Mouse (Mus musculus): Measurements from ENCODE around the gene Treml1.

The Treml1 gene

DNA sequence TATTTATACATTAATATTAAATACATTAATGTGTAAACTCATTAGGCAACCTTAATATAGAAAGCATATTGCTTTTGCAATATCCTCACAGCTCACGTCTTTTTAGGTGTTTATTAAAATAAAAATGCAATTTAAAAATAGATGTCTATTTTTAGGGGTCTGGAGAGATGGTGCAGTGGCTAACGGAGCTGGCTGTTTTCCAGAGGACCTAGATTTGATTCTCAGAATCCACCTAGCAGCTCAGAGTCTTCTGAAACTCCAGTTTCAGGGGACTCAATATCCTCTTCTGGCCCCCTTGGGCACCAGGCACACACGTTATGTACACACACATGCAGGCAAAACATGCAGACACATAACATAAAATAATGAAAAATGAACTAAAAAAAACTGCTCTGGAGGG, 2.6 kb downstream of the Treml1 start:
- no peak for DNase-seq

DNA sequence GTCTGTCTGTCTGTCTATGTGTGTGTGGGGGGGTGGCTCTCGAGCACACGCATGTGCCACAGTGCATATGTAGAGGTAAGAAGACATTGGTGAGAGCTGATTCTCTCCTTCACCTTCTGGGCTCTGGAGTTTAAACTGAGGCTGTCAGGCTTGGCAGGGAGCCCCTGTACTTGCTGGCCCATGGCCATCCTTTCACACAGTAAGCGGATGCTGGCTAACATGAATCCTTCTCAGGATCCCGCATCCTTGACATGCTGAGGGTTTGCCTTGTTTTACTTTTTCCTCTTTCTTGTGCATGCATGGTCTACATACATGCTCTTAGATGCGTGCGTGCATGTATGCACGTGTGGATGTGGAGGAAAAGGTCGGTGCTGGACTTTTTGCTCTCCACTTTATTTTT, 3.2 kb downstream of the Treml1 start:
- DNase-seq: peak; percentile 56

DNA sequence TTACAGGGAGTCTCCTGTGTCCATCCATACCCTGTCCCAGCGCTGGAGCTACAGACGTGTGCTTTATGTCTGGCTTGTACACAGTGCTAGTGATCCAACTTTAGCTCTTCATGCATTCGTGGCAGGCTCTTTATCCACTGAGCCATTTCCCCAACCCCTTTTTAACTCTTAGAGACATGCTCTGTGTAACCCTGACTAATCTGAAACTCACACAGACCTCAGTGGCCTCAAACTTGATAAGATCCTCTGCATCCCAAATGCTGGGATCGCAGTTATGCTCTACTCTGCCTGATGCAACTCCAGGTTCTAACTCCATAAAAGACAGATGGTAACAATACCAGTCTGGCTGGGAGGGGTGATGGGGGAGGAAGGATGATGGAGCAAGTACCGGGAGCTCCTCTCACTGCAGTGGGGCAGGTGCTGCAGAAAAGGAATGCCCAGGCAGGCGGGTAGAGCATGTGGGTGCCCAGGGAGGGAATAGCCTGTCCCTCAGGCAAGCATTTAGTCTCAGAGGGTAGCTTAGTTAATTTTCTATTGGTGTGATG, 3.8 kb downstream of the Treml1 start:
- DNase-seq: no peak

- no peak for DNase-seq
These were observed 5.9 kb downstream of the Treml1 start for GRCm38 (mm10) chr17:48365511-48366155.

- no peak for DNase-seq
These were observed 7.1 kb downstream of the Treml1 start for GRCm38 (mm10) chr17:48366806-48367205.

GRCm38 (mm10) chr17:48371621-48372020, 11.9 kb downstream of the Treml1 start:
- DNase-seq: no peak

GRCm38 (mm10) chr17:48372987-48373386, 13.3 kb downstream of the Treml1 start:
- DNase-seq: no peak

GRCm38 (mm10) chr17:48376102-48376501, 16.4 kb downstream of the Treml1 start:
- no peak for DNase-seq

- no peak for DNase-seq
These were observed 19.3 kb downstream of the Treml1 start for GRCm38 (mm10) chr17:48379050-48379449.

- no peak for DNase-seq
These were observed 26.2 kb downstream of the Treml1 start for GRCm38 (mm10) chr17:48385786-48386461.

- DNase-seq: no peak
These were observed 28.9 kb downstream of the Treml1 start for GRCm38 (mm10) chr17:48388666-48389065.

- no peak for DNase-seq
These were observed 29.7 kb downstream of the Treml1 start for GRCm38 (mm10) chr17:48389442-48389841.

DNA sequence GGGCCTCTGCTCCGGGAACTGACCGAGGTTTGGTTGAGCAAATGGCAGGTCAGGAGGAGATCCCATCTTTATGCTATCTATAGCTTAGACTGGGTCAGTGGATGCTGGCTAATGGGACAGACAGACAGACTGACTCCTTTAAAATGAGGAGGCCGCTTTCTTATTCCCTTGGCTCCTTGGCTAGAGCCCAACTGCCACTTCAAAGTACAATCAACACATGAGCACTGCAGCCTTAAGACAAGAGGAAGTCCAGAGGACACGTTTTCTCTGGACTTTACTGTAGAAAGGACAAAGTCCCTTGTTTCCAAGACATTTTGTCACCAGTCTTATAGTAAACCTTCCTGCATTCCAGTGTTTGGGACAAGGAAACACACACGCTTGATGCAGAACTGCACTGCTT, 31.7 kb downstream of the Treml1 start:
- DNase-seq: no peak

GRCm38 (mm10) chr17:48392616-48393015, 32.9 kb downstream of the Treml1 start:
- no peak for DNase-seq

GRCm38 (mm10) chr17:48401710-48402109, 42.0 kb downstream of the Treml1 start:
- no peak for DNase-seq

- DNase-seq: no peak
These were observed 43.0 kb downstream of the Treml1 start for GRCm38 (mm10) chr17:48402751-48403150.

- no peak for DNase-seq
These were observed 44.1 kb downstream of the Treml1 start for GRCm38 (mm10) chr17:48403848-48404247.

DNA sequence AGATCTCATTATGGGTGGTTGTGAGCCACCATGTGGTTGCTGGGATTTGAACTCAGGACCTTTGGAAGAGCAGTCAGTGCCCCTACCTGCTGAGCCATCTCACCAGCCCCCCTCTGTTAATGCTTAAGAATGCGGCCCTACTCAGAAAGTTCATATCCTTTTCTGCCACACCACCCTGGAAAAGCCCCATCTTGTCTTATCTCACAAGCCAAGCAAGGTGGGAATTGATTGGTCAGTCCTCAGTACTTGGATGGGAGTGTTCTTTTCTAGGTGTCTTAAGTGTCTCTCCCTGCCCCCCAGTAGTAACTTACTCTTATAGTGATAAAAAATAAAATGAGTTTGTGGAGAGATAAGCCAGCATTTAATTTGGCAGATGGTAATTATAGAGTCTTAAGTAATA, 45.0 kb downstream of the Treml1 start:
- no peak for DNase-seq

- DNase-seq: no peak
These were observed 47.4 kb downstream of the Treml1 start for GRCm38 (mm10) chr17:48407154-48407553.

GRCm38 (mm10) chr17:48407910-48408525, 48.3 kb downstream of the Treml1 start:
- no peak for DNase-seq

DNA sequence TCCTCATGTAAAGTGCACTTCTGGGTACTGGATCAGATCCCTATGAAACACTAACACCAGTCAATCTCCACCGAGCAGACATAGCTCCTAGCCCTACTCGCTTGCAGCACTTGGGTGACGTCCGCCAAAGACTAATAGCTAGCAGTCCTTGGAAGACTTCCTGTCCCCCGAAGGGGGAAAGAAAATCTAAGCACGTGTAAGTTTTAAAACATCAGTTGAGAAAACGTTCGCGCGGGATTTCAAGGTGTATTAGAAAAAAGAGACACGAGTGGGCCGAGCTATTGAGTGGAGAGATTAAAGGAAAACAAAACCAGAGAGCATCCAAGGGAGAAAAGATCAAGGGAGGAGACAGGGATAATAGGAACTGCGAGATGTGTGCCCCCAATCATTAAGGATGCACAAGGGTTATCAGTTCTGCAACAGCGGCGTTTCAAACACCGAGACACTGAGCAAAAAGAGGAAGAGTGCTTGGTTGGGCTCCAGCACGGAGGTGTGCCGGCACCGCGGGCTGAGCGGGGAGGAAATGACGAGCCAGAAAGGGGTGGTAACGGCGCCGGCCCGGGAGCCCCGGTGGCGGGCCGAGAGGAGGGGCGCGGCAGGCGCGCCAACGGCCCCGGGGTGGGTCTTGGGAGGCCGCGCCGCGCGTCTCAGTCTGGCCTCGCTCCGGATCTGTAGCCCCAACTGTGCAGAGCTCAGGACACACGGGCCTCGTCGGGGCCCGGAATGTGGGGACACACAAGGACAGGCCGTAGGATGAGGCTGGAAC, 49.0 kb downstream of the Treml1 start:
- DNase-seq: peak; percentile 83

DNA sequence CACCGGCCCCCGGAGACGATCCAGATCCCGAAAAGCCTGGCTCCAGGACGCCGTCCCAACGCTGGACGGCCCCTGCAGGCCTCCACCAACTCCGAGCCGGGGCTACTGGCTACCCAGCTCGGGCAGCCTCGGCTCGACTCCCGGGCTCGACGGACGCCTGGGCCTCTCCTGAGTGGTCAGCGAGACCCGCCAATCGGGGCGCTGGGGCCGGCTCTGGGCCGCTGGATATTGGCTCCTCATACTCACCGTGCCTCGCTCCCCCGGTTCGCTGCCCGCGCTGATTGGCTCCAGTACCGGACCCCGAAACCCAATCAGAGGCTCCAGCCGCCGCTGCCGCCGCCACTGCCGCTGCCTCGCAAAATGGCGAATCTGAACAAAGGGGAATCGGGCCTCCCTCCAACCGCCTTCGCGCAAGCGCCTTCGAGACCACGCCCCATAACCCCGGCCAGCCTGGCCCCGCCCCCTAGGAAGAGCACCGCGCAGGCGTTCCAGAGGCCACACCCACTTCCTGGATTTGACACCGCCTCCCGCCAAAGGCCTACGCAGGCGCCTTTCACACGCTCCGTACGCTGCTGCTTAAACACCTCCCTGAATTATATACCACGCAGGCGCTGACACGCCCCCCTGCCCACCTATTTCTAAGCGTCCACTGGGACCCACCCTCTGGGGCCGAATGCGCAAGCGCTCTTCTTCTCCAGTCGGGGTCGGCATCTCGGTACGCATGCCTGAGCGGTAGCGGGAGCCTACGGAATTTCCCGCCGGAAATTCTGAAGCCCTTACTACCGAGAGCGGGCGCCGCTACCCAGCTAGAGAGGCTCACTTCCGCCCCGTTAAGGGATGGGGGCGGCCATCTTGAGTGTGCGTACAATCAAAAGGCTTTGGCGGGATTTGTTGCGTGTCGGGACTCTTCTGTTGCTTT, 49.9 kb downstream of the Treml1 start, which contains the start of the genes Nfya and Oard1:
Gene Nfya, minus strand, starts transcription at position 527 of the 919 bp plus-strand sequence.
Gene Oard1, plus strand, starts transcription at position 635 of the 919 bp plus-strand sequence.
- DNase-seq: peak; percentile 100

All from lung, postnatal 10 days (tissue).